Mouse (Mus musculus): ENCODE measurements around the gene Pgm2l1.

- TF ChIP-seq POLR2A (IDR thresholded peaks at IDR 0.05; ENCODE audit: control insufficient read depth, low read depth, low read length) (no peak), CTCF (IDR thresholded peaks at IDR 0.05; ENCODE audit: control insufficient read depth, insufficient read depth, insufficient replicate concordance, low read depth, low read length) (no peak)
Measured at GRCm38 (mm10) chr7:100204871-100205270, 22.3 kb upstream of the Pgm2l1 start.

All from testis, adult 2 months (tissue).